Mouse (Mus musculus) R1 (cell line): ENCODE results near the gene Fam19a1.

Experiments
- DNase-seq: peaks from one replicate; pipeline ENCODE4 v3.0.0-alpha.2; 2018; ENCODE audit warnings: low read depth, low spot score

The Fam19a1 gene

DNA sequence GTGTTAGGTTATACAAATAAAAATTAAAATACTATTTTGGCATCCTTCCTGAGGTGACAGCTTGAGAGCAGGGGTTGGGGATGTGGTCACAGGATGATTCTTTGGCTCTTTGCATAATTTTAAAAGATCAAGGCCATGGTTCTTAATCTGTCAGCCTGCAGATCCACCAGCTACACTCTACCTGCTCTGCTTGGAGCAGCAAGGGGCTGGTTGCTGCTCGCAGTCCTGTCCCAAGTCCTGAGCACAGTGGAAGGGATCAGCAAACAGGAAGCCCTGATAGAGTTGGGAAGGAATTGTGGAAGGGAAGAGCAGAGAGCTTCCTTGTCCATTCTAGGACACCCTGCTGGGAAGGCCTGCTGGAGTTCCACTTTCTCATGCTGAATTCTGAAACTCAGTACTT is 320.9 kb downstream of the Fam19a1 start:
- DNase-seq: no peak

- DNase-seq: no peak
These were observed 322.6 kb downstream of the Fam19a1 start for GRCm38 (mm10) chr6:96435545-96435944.

- no peak for DNase-seq
These were observed 324.9 kb downstream of the Fam19a1 start for GRCm38 (mm10) chr6:96437814-96438213.

- DNase-seq: no peak
These were observed 326.5 kb downstream of the Fam19a1 start for GRCm38 (mm10) chr6:96439419-96439818.

DNA sequence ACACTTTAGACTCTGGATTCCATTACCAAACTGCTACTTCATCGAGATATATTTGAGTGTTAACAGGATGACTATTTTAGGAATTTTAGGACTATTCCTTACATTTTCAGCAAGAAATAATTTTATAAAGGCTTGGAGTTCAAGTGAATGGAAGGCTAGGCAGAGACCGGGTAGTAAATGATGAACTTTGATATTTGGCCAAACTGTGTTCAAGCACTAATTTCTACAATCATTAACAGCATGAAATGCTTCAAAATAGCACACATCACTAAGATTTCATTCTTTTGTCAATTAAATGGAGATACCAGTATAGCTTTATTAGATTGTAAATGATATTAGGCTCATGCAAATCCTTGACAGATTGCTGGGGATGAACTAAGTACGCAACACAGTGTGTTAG is 329.0 kb downstream of the Fam19a1 start:
- DNase-seq: no peak

DNA sequence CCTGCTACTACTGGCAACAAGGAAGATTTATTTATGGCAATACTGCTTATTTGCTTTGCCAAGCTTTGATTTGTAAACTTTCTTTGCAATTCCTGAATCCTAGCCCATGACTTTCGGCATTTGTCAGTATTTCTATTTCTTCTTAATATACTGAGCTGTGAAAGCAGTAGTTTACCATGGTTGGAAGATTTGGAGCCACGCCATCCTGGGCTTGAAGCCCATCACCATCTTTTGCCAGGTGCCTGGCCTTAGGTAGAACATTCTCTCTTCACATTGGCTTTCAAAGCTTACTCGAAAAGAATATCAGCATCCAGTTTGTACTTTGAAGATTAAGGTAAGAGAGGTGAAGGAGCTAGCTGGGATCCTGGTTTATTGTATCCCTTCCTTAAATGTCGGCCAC is 334.5 kb downstream of the Fam19a1 start:
- no peak for DNase-seq

DNA sequence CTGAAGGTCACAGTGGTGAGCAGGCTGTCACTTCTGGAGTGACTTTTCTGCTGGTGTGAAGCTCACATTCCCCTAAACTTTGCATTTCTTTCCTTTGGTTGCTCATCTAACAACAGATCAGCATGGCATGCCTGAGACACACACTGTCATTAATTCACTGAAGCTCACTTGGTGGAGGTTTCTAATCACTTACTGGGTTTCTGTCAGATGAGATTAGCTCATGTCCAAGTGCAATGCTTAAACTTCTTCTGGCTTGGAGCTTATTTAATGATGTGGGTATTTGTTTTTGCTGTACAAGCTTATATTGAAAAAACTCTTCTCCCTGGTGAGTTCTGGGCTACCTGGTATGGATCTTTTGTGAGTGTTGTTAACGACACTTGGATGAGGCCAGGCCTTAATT is 343.3 kb downstream of the Fam19a1 start:
- DNase-seq: no peak

GRCm38 (mm10) chr6:96457590-96458259 is 344.8 kb downstream of the Fam19a1 start:
- DNase-seq: peak; percentile 39

DNA sequence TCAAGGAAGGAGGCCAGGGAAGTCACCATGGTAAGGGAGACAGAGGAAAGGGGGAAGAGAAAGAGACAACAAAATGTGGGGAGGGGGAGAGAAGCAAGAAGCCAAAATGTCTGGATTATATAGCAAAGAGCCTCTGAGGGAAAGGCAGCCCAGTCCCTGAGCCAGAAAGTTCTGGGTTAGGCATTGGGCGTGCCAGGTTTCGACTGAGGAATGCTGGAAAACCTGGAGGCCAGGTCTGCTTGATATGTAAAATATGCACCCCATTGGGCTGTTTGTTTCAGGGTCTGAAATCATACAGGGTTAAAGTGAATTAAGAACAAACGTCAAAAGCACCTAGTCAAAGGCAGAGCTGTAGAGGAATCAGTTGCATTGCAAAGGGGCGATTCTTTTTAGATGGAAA is 346.1 kb downstream of the Fam19a1 start:
- peak; percentile 74 for DNase-seq

DNA sequence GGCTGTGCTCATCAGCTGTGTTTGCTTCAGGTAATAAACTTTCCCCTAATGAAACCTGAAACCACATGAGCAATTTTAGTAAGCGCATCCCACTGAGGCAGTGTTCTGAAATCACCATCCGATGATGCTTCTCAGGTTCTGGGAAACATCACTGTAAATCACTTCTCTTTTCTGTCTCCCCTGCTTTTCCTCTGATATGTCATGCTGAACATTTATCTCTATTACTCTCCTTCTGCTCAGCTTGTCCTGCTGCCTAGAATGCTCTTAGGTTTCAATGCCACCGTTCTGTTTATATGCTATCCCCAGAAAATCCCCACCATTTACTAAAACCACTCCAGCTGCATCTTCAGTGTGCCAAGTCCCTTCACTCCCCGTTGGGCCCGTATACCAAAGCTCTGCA is 386.5 kb downstream of the Fam19a1 start:
- DNase-seq: no peak

DNA sequence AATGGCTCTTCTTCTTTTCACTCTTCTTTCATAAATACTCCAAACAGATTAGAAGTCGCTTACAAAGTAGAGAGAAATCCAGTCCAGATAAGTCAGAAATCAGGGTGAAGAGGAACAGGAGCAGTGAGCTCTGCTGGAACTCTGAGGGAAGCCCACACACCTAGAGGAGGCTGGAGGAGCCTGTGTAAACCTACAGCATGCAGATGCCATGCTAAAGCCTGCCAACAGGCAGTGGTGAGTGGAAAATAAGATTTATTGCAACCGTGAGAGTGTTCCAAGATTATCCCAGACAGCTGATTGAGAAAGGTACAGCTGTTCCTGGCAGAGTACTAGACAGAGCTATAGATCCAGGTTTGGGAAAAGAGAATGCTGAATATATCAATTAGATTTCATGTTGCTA is 428.6 kb downstream of the Fam19a1 start:
- no peak for DNase-seq

DNA sequence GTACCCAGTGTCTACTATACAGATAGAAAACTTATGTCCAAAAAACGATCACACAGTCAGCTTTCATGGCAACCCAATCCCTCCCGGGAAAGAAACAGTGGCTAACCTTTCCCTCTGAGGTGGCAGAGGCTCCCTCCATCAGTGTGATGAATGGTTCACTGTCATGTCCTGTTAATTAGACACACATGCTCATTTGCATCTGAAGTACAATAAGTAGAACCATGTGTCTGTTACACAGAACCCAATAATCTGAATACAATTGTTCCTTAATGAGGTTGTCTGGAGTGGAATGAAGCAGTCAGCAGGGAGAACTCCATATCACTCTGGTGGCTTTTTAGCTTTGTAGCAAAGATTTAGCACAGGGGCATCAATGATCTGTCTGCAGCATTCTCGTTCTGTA is 431.9 kb downstream of the Fam19a1 start:
- no peak for DNase-seq

GRCm38 (mm10) chr6:96550431-96550830 is 437.5 kb downstream of the Fam19a1 start:
- no peak for DNase-seq

DNA sequence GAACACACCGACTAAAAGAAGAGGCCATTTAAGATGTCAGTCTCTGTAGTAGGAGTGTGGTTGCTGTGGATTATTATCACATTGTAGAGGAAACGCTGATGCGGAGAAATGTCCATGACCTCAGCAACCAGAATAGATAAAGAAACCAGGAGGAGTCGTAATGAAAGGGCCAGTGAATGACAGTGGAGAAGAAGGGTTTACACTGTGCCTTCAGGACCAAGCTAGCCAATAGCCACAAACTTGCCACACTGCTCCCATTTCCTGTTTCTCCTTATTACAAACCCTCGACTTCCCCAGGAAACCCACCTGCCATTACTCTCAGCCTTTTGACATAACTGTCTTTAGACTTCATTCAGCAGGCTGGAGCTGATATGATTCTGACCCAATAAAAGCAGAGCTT is 465.7 kb downstream of the Fam19a1 start:
- DNase-seq: no peak

GRCm38 (mm10) chr6:96580726-96581125 is 467.8 kb downstream of the Fam19a1 start:
- no peak for DNase-seq

DNA sequence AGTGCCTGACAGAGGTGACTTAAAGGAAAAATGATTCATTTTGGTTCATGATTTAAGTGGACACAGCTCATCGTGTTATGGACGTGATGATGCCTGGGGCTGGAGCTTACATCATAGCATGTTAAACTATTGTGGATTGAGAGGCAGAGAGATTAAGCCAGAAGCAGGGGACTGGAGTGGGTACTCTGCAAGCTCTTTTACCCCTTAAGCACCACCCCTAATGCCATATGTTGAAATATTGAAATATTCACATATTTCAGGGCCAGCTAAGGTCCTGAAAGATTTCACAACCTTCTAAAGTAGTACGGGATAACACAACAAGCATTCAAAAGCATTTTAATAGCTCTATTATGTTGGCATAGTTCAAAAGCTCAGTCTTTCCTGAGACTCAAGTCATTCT is 468.2 kb downstream of the Fam19a1 start:
- DNase-seq: no peak

DNA sequence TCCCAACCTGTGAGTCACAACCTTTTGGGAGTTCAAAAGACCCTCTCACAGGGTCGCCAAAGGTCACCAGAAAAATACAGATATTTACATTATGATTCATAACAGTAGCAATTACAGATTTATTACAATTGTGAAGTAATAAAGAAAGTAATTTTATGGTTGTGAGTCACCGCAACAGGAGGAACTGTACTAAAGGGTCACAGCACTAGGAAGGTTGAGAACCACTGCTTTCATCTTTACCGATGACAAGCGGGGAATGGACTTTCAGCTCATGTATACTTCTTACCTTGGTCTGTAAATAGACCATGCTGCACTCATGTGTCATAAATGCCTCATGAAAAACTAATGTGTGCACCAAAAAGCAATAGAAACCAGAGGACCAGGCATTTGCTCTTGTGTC is 474.5 kb downstream of the Fam19a1 start:
- DNase-seq: no peak

- DNase-seq: no peak
These were observed 480.1 kb downstream of the Fam19a1 start for GRCm38 (mm10) chr6:96593031-96593430.

GRCm38 (mm10) chr6:96595201-96595600 is 482.2 kb downstream of the Fam19a1 start:
- peak; percentile 56 for DNase-seq

- DNase-seq: no peak
These were observed 511.2 kb downstream of the Fam19a1 start for GRCm38 (mm10) chr6:96624196-96624595.

DNA sequence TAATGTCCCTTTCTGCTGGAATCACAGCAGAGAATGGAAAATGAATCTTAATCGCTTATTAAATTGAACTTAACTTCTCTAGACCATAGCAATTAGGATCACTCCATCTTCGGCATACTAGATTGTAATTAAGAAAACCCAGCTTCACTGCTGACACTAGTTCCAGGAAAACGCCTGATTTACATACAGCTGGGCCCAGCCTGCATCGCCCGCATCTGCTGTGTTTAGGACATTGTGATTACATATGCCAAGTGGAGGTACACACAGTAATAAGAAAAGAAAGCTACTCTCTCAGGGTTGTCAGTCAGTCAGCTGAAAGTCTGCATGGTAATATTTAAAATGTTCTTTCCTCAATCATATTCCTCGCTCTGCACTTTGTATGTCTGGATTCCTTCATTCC is 518.6 kb downstream of the Fam19a1 start:
- DNase-seq: no peak

DNA sequence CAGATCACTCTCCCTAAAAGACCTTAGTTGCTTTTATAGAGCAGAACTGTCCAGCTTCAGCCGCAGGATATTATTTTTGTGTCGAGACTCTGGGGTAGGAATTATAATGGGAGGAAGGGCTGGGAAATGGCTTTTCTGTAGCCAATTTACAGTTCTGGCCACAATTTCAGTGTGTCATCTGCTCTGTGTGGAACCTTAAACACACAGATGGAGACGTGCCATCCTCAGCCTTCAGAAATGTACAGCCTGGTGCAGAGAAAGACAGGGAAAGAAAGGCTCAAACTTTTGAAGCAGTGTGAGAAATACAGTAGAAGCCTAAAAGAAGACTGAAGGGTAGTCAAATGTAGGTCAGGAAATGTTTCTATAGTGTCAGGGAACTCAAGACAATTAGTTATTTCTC is 519.3 kb downstream of the Fam19a1 start:
- DNase-seq: no peak

DNA sequence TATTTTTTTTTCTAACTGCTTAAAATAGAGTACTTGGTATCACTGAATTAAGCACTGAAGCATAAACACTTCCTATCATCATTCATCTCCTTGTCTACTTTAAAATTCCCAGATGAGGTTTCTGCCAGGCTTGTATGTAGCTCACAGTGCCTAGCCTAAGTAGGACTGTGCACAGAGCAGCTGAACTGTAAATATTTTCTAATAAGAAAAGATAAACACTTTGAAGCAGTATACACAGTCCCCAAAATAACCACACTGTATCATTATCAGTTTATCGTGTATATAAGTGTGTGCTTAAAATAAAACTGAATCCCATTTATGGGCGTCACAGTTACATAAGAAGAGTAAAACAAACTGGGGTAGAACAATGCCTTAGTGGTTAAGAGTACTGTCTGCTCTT is 522.7 kb downstream of the Fam19a1 start:
- no peak for DNase-seq

DNA sequence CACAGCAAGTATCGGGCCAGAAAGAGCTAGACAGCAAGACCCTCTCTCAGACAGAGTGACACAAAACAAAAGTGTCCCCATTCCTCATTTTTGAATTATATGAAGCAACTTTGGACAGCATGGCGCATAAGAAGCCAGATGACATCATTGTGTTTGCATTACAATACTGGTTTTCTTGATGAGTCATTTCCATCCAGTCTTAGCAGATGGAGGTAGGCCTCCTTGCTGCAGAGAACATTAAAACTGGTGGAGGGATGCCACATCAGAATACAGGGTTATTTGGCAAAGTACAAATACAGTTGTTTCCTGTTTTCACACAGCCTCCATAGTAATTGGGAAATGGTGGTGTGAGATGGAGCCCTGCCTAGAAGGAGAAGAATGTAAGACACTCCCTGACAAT is 535.8 kb downstream of the Fam19a1 start:
- DNase-seq: peak; percentile 1
